Mouse (Mus musculus) ES-Bruce4 (cell line): ENCODE measurements around the gene Agtpbp1.

Source experiments
- CTCF ChIP-seq: IDR thresholded peaks from one replicate; pipeline ENCODE4 v1.8.1; 2011; ENCODE audit warnings: low read depth, low read length
- EP300 ChIP-seq: IDR thresholded peaks from 2 replicates; pipeline ENCODE4 v1.6.1; 2011; ENCODE audit warnings: low read depth, low read length; ENCODE audit not compliant: insufficient read depth

DNA sequence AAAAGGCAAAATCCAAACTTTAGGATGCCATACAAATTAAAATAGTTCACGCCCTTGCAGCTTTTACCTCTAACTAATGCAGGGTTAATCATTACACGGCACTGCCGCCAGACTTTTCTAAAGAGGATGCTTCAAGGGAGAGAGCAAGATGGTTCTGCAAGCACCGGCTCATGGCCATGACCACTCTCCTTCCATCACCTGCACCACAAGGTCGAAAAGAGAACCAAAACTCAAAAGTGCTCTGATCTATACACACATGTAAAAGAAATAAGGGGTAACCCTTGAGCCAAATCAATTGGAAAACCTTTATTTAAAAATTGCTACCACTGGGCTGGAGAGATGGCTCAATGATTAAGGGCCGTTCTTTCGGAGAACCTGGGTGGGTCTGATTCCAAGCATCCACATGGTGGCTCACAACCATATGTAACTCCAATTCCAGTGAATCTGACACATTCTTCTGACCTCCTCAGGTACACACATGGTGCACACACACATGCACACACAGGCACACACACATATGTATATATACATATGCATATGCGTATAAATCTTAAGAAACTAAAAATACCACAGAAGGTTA, 29.3 kb downstream of the Agtpbp1 start:
- TF ChIP-seq CTCF = no peak
- no peak for TF ChIP-seq EP300
